Mouse (Mus musculus) MEL (cell line): Measurements from ENCODE around the gene Clec2e.

Source experiments
- GATA1 ChIP-seq: IDR thresholded peaks from 2 replicates; pipeline ENCODE4 v1.6.1; 2011; ENCODE audit warnings: low read depth, low read length, improper control_type of control experiment
- SMC3 ChIP-seq: IDR thresholded peaks from 2 replicates; pipeline ENCODE4 v1.6.1; 2011; ENCODE audit warnings: low read depth, low read length, improper control_type of control experiment

- TF ChIP-seq GATA1 (no peak), SMC3 (peak; percentile 89)
Measured at GRCm38 (mm10) chr6:129095166-129095565, 5.5 kb downstream of the Clec2e start.
